Mouse (Mus musculus): ENCODE data around the gene Wbp11. TPM values are rescaled to one million over a fixed set of nuclear protein-coding genes. Genes with fewer than 3 reads are reported as not detected.

Gene Wbp11
- total RNA-seq (2023) = 100 to 1,000 TPM in 1 of 2 experiments, 10 to 100 TPM in 1; 87.7 to 106 TPM

DNA sequence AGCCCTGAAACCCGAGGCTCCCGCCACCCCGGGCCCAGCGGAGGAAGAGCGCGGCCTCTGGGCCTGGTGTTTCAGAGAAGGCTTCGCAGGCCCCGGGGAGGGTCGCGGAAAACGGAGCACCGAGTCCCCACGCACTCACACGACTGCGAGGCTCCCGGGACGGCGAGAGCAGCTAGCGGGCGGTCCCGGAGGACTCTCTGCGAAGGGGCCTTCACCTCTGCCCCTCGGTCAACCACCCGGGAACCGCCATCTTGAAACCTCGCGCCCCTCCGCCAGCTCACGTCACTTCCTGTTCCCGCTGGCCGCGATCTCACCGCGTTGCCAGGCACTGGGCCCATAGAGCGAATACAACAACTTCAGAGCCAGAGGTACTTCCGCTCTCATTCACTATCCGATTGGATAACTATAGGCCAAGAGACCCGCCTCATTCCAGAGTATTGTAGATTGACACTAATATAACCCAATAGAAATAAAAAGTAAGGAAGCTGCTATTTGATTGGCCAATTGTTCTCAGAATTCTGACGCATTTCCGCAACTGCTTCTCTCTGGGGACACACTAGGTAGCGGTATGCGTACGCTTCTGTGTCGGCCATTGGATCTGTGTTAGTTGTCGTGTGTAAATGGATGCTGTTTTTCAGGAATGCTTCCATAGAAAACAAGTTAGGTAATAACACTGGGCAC is at the start of gene Wbp11:
Wbp11 (minus strand) TSS at position 353 of the 681 bp plus-strand sequence.

GRCm38 (mm10) chr6:136875670-136876069 is 47.6 kb upstream of the Wbp11 start, which contains the start of gene Mgp:
Mgp (minus strand) TSS chr6:136875823.

GRCm38 (mm10) chr6:136857186-136857872 is 29.3 kb upstream of the Wbp11 start, which contains the start of gene Art4:
Art4 (minus strand) TSS chr6:136857733.

DNA sequence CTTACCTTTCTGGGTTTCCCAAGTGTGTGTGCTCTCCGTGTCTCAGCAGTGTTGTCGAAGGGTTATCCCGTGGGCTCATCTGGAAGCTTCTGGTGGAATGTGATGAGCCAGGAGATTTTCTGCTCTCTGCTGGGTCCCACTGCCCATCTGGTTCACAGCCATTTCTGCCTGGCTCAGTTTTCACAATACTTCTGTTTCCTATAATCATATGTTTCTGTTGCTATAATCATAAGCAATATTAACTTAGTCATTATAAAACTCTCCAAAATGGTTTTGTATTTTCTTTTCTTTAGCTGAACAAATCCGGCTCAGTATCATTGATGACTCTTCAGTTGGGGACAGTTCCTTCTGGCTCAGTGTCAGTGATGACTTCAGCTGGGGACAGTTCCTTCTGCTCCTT is 7.3 kb upstream of the Wbp11 start, which contains the start of gene Smco3:
Smco3 (minus strand) TSS at position 101 of the 400 bp plus-strand sequence.

DNA sequence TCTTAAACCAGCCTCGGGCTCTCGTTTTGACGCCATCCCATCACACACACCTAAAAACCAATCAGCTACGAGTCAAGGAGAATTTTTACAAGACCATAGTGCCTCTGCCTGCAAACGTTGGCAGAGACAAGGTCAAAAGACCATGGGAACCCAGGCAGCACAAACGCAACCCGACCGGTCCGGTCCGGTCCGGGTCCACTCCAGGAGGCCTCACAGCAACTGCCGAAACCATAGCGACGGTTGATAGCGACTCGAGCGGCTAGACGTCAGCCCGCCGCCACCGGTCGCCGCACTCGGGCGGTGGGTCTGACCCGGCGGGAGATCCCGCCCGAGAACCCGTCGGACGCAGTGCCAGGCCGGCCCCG is 535 bp downstream of the Wbp11 start, which contains the start of gene BC049715:
BC049715 (plus strand) TSS at position 111 of the 365 bp plus-strand sequence.

GRCm38 (mm10) chr6:136808014-136808417 is 20.0 kb downstream of the Wbp11 start, which contains the start of gene H2afj:
H2afj (plus strand) TSS chr6:136808244.

DNA sequence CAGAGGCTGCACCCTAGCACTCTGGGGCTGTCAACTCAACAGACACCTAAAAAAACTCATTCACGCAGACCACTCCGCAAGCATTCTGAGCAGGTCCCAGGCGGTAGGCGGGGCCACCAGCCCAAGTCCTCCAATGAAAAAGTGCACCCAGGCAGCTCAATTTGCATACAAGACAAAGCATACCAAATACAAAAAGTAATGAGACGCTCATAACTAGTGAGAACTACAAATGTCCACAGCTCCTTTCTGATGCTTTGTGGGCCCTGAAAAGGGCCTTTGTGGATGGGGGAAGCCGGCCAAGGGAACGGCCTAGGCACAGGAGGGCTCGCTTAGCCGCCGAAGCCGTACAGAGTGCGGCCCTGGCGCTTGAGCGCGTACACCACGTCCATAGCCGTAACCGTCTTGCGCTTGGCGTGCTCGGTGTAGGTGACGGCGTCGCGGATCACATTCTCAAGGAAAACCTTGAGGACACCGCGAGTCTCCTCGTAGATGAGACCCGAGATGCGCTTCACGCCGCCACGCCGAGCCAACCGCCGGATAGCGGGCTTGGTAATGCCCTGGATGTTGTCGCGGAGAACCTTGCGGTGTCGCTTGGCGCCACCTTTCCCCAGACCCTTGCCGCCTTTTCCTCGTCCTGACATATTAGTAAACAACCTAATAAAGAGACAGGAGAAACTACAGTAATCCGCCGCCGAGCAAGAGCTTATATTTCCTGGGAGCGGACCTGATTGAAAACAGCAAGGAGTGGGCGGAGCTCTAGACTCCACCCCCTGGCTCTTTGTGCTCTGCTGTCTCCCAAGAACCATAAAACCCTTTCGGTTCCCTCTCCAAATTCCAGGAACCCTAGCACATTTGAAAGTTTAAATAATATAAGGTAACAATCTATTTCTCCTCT is 24.0 kb downstream of the Wbp11 start, which contains the start of gene Hist4h4:
Hist4h4 (minus strand) TSS at position 677 of the 895 bp plus-strand sequence.

GRCm38 (mm10) chr6:136781377-136781986 is 46.6 kb downstream of the Wbp11 start, which contains the start of gene Gucy2c:
Gucy2c (minus strand) TSS chr6:136781765.

Other genes starting within 250 kb of the Wbp11 start
- 100 to 1,000 TPM; 628 to 643 TPM for gene Plbd1, start 166.3 kb downstream of the Wbp11 start, total RNA-seq (2023)
- gene Gucy2c, start 46.5 kb downstream of the Wbp11 start, total RNA-seq (2023) = under 1 TPM; 0.24 to 0.40 TPM
- gene Hist4h4, start 23.8 kb downstream of the Wbp11 start, total RNA-seq (2023) = 10 to 100 TPM; 72.3 to 86.9 TPM
- 10 to 100 TPM; 86.4 to 87.8 TPM for gene H2afj, start 20.0 kb downstream of the Wbp11 start, total RNA-seq (2023)
- 1 to 10 TPM; 5.5 to 7.8 TPM for gene BC049715, start 607 bp downstream of the Wbp11 start, total RNA-seq (2023)
- gene Smco3, start 7.2 kb upstream of the Wbp11 start, total RNA-seq (2023) = not detected
- gene Art4, start 29.5 kb upstream of the Wbp11 start, total RNA-seq (2023) = 1 to 10 TPM; 1.5 to 1.8 TPM
- not detected for gene Mgp, start 47.6 kb upstream of the Wbp11 start, total RNA-seq (2023)
- 1 to 10 TPM; 4.1 to 6.2 TPM for gene Erp27, start 93.9 kb upstream of the Wbp11 start, total RNA-seq (2023)
- gene Pde6h, start 95.6 kb upstream of the Wbp11 start, total RNA-seq (2023) = under 1 TPM in 1 of 2 experiments, not detected in 1; 0.07 TPM
- 1,000 to 10,000 TPM; 2,126 to 2,140 TPM for gene Arhgdib, start 113.7 kb upstream of the Wbp11 start, total RNA-seq (2023)

All from neutrophil, adult 83 days (primary cell).